Mouse (Mus musculus) limb, embryonic 11.5 days (tissue): ENCODE results near the gene Btc. TPM values are rescaled to one million over a fixed set of nuclear protein-coding genes. Genes with fewer than 3 reads are reported as not detected.

ENCODE experiments used
- ATAC-seq: fragments of 200-750 bp; cut with Nextera tagmentation; 2 replicates; pipeline ENCODE4 v1.8.0; 2017; ENCODE audit warnings: low read depth; ENCODE audit not compliant: insufficient number of reproducible peaks, low FRiP score, low TSS enrichment
- DNase-seq: peaks from one replicate; pipeline ENCODE4 v3.0.0-alpha.2; 2015; ENCODE audit warnings: low spot score
- H3K27ac ChIP-seq: fragments of 300-500 bp; sonication (generic); replicated peaks from 2 replicates; pipeline ENCODE4 v1.5.1; 2014; ENCODE audit warnings: low read depth, mild to moderate bottlenecking, low read length
- H3K27me3 ChIP-seq: fragments of 300-500 bp; sonication (generic); 2 replicates; pipeline ENCODE4 v1.6.1; 2014; ENCODE audit warnings: mild to moderate bottlenecking, low read length, mixed read lengths; ENCODE audit not compliant: control insufficient read depth, insufficient read depth
- H3K36me3 ChIP-seq: fragments of 300-500 bp; sonication (generic); 2 replicates; pipeline ENCODE4 v1.6.1; 2014; ENCODE audit warnings: mild to moderate bottlenecking, low read length, moderate library complexity, mixed read lengths; ENCODE audit not compliant: control insufficient read depth, insufficient read depth
- H3K4me1 ChIP-seq: fragments of 300-500 bp; sonication (generic); 2 replicates; pipeline ENCODE4 v1.6.1; 2014; ENCODE audit warnings: low read length, mixed read lengths; ENCODE audit not compliant: control insufficient read depth, insufficient read depth
- H3K4me2 ChIP-seq: fragments of 300-500 bp; sonication (generic); 2 replicates; pipeline ENCODE4 v1.6.1; 2014; ENCODE audit warnings: low read depth, mild to moderate bottlenecking, moderate library complexity; ENCODE audit not compliant: severe bottlenecking
- H3K4me3 ChIP-seq: fragments of 300-500 bp; sonication (generic); 2 replicates; pipeline ENCODE4 v1.5.1; 2014; ENCODE audit warnings: low read depth, low read length
- H3K9ac ChIP-seq: fragments of 300-500 bp; sonication (generic); 2 replicates; pipeline ENCODE4 v1.6.1; 2014; ENCODE audit warnings: mild to moderate bottlenecking, low read length
- H3K9me3 ChIP-seq: fragments of 300-500 bp; sonication (generic); 2 replicates; pipeline ENCODE4 v1.6.1; 2016; ENCODE audit warnings: low read length; ENCODE audit not compliant: control insufficient read depth
- WGBS: fragments of 180-500 bp; shearing (Covaris S2); extraction: QIAGEN DNeasy Blood & Tissue Kit; methylation state at CpG from one replicate; pipeline ENCODE4 v1.1.7; 2014; 5-methylcytosine and 5-hydroxymethylcytosine counted together
- polyA plus RNA-seq: library from polyadenylated mRNA; unstranded; fragments of >200 nt; fragmentation: Nextera tagmentation; extraction: Ambion mirVana; gene quantifications from 2 replicates; pipeline ENCODE4 v1.2.1, GENCODE M21; 2014

Btc gene
- 0.19 and 0.27 TPM in 2 replicates for polyA plus RNA-seq

DNA sequence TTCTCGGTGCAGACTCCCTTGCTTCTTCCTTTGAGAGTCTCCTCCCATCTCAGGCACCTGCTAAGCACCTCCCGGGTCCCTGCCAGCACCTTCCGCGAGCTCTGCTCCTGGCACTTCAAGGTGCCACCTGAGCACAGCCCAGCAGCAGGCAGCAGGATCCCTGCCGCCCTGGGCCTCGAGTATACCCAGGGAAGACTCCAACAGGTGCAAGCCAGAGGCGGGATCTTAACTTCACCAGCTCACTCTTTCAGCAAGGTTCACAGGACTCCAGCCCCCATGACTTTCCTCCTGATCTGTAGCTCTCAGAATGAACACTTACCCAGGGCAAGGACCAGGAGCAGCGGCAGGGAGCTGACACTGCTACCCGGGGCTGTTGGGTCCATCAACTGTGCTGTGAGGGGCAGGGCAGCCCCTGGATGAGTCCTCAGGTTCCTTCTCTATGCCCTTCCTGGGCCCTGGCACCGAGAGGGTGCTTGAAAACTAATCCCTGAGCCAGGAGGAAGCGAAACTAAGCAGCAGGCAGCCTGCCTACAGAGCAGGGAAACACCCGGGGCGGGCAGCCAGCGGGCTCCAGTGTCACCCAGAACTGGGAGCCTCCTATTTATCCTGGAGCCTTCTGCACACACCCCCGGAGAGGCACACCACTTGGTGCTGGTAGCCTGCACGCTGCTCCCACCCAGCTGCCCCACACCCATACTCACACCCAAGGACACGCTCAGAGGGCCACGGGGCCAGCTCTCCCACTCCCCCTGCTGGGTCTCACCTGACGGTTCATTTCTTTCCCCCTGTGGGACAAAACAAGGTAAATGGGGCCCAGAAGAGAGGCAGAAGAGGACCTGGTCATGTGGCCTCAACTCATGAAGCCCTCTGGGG, at the start of gene Btc:
Btc (minus strand) TSS at position 656 of the 873 bp plus-strand sequence.
- no peak within 1 kb of the TSS for H3K27ac ChIP-seq
- 9% methylated on average over 19 of the region's 19 CpGs for WGBS

DNA sequence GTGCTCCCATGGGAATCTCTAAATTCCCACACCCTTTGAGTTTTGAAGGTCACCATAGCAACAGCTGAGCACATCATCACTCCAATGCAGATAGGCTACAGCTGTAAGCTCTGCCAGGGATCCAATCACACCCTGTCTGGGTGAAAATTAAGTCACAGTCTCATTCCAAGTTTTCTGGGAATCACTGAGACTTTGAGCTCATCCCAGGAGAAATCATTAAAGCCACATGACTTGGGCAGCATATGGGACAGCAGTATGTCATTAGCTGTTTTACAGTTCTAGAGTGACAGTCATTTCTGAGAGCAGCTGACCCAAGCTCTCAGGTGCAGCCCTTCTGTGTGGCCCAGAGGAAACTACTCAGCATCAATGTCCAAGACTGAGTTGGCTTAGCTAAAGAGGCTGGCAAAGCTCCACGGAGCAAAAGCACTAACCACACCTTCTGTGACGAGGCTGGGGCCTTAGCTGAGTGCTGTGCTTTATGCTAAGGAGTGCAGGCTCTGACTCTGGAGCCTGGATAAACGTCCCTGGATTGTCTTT, 42.3 kb upstream of the Btc start:
- H3K9ac ChIP-seq: no peak overlapping the region
- H3K9me3 ChIP-seq: no peaks in the 10 kb centered on the region
- no peaks in the 10 kb centered on the region for H3K4me1 ChIP-seq
- H3K27me3 ChIP-seq: no peaks in the 10 kb centered on the region
- H3K4me2 ChIP-seq: no peak overlapping the region
- no peaks in the 10 kb centered on the region for H3K36me3 ChIP-seq
- DNase-seq: no peak
- H3K27ac ChIP-seq: no peak overlapping the region
- H3K4me3 ChIP-seq: no peak overlapping the region
- ATAC-seq: no peak
- WGBS: 52% methylated on average over 3 of the region's 3 CpGs

More for the DNA sequence above, at the start of gene Btc:
- DNase-seq: peak; percentile 54
- Histone ChIP-seq H3K36me3 (no peaks in the 10 kb centered on the region), H3K4me1 (no peaks in the 10 kb centered on the region), H3K9ac (no peak within 1 kb of the TSS), H3K4me3 (peak within 1 kb of the TSS; percentile 27), H3K4me2 (peak within 1 kb of the TSS; percentile 50), H3K27me3 (no peaks in the 10 kb centered on the region), H3K9me3 (no peaks in the 10 kb centered on the region)
- peak; percentile 31; the same call in 1 of the 2 replicates for ATAC-seq

DNA sequence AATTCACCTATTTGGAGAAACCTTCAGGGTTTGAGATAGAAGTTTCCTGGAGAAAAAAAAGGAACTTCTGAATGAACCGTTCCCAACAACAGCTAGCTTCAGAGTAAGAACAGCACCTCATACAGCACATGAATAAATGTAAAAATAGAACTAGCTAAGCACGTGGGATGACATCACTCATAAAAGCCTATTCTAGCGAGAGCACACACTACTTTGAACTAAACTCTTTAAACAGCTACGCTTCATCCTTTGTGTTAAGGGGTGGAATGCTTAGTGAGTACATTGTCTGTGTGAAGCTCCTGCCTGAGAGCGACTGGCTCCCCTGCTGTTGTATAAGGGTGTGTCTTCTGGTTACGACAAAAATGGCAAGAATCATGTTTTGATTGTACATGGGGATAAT, 33.8 kb upstream of the Btc start:
- 80% methylated on average over 6 of the region's 6 CpGs for whole genome bisulfite sequencing
- H3K9ac ChIP-seq: no peak overlapping the region
- H3K4me2 ChIP-seq: no peak overlapping the region
- no peaks in the 10 kb centered on the region for H3K36me3 ChIP-seq
- H3K4me1 ChIP-seq: no peaks in the 10 kb centered on the region
- DNase-seq (no peak), ATAC-seq (no peak)
- H3K27me3 ChIP-seq: no peaks in the 10 kb centered on the region
- H3K4me3 ChIP-seq: no peak overlapping the region
- H3K27ac ChIP-seq: no peak overlapping the region
- no peaks in the 10 kb centered on the region for H3K9me3 ChIP-seq

DNA sequence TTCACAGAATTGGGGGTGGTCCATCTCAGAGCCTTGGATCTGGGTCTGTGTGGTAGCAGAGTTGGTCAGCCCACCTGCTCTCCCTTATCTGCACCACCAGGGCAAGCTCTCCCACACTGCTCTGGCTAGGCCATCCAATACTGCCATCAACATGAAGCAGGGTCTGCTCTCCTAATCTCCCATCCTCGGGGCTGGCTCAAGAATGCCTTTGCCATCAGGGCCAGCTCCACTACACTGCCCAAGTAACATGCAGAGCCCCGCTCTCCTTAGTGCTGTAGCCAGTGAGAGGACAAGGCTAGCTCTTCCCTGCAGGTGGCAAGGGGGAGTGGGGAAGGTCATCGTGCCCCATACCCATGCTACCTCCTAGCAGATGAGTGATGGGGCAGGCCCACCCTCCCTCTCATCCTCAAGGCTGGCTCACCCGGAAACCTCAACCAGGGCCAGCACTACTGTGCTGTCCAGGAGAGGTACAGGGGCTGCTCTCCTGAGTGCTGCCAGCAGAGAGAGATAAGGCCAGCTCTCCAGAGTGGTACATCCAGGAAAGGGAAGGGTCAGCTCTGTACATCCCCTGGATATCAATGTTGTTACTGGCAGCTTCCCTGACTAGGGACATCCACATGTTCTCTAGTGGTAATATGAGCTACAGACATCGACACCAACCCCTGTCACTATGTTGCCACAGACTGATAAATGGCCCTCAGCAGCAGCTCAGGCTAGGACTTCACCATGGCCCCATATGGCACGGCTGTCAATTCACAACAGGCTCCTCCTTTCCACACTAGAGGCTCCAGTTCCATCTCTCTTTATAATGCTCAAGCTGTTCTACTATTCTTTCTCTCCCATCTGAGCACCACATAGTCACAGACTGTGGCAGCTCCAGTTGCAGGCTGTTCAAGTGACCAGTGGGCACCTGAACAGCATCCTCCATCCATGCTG, 32.2 kb upstream of the Btc start:
- Histone ChIP-seq H3K4me1 (no peaks in the 10 kb centered on the region), H3K27me3 (no peaks in the 10 kb centered on the region), H3K9me3 (no peaks in the 10 kb centered on the region), H3K4me2 (no peak overlapping the region), H3K27ac (no peak overlapping the region), H3K36me3 (no peaks in the 10 kb centered on the region), H3K9ac (no peak overlapping the region), H3K4me3 (no peak overlapping the region)
- 72% methylated on average over 6 of the region's 6 CpGs for WGBS
- no peak for ATAC-seq
- DNase-seq: no peak

DNA sequence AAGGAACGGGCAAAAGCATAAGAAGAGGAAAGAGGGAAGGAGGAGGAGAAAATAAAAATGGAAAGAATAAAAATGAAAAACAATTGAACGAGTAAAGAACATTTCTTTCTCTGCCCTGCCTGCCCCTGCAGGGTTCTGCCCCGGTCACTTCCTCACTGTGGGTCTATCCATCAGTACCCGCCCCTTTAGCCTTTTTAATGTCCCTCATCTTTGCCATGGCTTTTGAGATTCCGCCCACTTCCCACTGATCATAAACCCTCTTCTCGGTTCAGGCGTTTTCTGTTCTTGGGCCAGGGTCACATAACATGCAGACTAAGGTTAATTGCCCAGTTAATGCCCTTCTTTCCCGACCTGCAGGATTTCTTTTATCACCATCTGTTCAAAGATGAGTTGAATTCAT, 25.8 kb upstream of the Btc start:
- H3K36me3 ChIP-seq: no peaks in the 10 kb centered on the region
- no peak overlapping the region for H3K4me3 ChIP-seq
- no peaks in the 10 kb centered on the region for H3K27me3 ChIP-seq
- ATAC-seq (no peak), DNase-seq (no peak)
- no peak overlapping the region for H3K27ac ChIP-seq
- no peak overlapping the region for H3K9ac ChIP-seq
- WGBS: 35% methylated on average over 8 of the region's 8 CpGs
- no peak overlapping the region for H3K4me2 ChIP-seq
- no peaks in the 10 kb centered on the region for H3K4me1 ChIP-seq
- no peaks in the 10 kb centered on the region for H3K9me3 ChIP-seq

DNA sequence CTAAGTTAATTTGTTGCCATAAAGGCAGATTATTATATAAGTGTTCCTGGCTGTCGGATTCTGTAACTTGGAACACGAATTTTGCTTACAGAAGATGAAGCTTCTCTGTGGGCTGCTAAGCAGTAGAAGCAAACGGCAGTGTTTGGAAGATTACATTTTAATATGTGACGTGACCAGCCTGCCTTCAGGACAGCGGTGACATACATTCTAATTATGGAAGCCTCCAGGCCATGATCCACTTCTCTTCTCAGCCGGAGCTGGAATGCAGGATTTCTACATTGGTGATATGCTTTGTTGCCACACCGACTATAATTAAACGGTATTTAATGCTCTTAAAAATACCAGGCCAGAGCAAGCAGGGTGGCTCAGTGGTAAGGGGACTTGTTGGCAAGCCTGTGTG, 11.0 kb upstream of the Btc start:
- no peak for DNase-seq

DNA sequence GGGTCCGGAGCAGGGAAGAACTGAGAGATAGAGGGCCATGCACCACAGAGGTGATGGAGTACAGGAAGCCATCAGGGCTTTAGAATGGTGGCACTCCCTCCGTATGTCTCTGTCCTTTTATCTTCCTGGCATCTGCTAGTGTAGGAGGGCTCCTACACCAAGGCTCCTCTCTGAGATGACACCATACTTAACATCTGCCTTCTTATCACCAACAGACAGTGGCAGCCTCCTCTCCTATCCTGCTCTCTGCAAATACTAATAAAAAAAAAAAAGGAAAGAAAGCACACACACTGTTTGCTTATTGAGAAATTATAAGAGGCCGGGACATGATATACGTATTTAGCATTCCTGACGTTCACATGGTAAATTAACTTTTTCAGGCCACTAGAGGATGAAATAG, 1.5 kb upstream of the Btc start:
- DNase-seq (no peak), ATAC-seq (no peak)
- H3K4me3 ChIP-seq: no peak overlapping the region
- H3K9me3 ChIP-seq: no peaks in the 10 kb centered on the region
- H3K4me1 ChIP-seq: no peaks in the 10 kb centered on the region
- H3K27ac ChIP-seq: no peak overlapping the region
- no peaks in the 10 kb centered on the region for H3K27me3 ChIP-seq
- H3K9ac ChIP-seq: no peak overlapping the region
- H3K36me3 ChIP-seq: no peaks in the 10 kb centered on the region
- H3K4me2 ChIP-seq: no peak overlapping the region
- 86% methylated on average over 5 of the region's 5 CpGs for WGBS

More for the DNA sequence above, 11.0 kb upstream of the Btc start:
- Histone ChIP-seq H3K4me2 (no peak overlapping the region), H3K4me1 (no peaks in the 10 kb centered on the region), H3K27ac (no peak overlapping the region), H3K4me3 (no peak overlapping the region), H3K9me3 (no peaks in the 10 kb centered on the region), H3K36me3 (no peaks in the 10 kb centered on the region), H3K9ac (no peak overlapping the region), H3K27me3 (no peaks in the 10 kb centered on the region)
- ATAC-seq: no peak
- 89% methylated on average over 8 of the region's 8 CpGs for WGBS

DNA sequence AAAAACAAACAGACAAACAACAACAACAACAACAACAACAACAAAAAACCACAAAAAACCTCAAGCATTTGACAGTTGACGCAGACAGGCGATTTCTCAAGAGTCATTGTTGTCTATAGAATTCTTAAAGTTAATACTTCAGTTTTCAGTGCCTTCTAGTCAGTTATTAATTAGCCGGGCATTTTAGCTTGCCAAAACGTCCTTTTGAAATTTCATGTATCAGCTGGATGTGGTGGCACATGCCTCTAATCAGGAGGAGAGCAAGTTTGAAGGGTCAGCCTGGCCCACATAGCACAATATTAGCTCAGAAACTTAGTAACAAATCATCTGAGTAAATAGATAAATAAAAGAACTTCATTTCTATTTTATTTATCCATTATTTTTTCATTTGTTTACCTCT, 487 bp upstream of the Btc start:
- no peak for ATAC-seq
- Histone ChIP-seq H3K9me3 (no peaks in the 10 kb centered on the region), H3K9ac (no peak overlapping the region), H3K4me1 (no peaks in the 10 kb centered on the region), H3K27me3 (no peaks in the 10 kb centered on the region), H3K27ac (no peak overlapping the region), H3K36me3 (no peaks in the 10 kb centered on the region), H3K4me3 (no peak overlapping the region), H3K4me2 (no peak overlapping the region)
- 87% methylated on average over 4 of the region's 4 CpGs for WGBS
- no peak for DNase-seq
